In the genomic region with DNA sequence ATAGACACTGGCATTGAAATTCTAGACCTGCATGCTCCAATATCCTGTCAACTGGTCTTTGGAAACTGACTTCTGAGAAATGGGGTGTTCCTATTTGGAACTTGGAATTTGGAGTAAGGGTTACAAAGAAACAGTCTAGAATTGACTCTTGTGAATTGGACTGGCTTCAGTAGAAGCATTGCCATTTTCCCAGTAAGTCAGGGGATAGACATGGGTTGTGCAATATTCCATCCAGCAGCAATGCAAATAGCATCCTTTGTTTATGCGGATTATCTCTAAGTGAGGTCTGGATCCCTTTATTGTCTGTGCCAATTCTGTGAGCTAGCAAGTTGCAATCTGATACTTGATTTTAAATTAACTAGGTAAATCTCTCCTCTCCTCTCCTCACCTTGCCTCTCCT, we compare ENCODE assay signal across 23 mouse cellular contexts.
"Had no signal": no experiment of that assay in that cellular context is flagged by ENCODE, and none has a peak within 500 bp of the region (broad histone marks: within the 10 kb centered on the region; RNA-seq: fewer than 3 reads in every experiment).

No protein-coding gene starts in this region.

- H3K4me2 ChIP-seq: heart, embryonic 11.5 days; heart, embryonic 13.5 days; heart, embryonic 15.5 days; hindbrain, embryonic 13.5 days; hindbrain, embryonic 15.5 days; limb, embryonic 12.5 days; liver, embryonic 11.5 days had no signal

- DNase-seq: forebrain, postnatal 0 days; gastrocnemius, postnatal 14 days; gastrocnemius, postnatal 36 days; heart, adult 18-20 months; heart, postnatal 14 days; heart, postnatal 36 days; kidney, adult 11 months; kidney, adult 2 months; kidney, postnatal 10 days; kidney, postnatal 25 days; kidney, postnatal 4 days had no signal

- H3K4me1 ChIP-seq: limb, embryonic 10.5 days; limb, embryonic 12.5 days had no signal

- H3K27ac ChIP-seq: heart, embryonic 13.5 days; heart, embryonic 15.5 days; hindbrain, embryonic 13.5 days; hindbrain, embryonic 15.5 days; hindbrain, postnatal 0 days; layer of hippocampus, adult 2 months; left cerebral cortex, adult 2 months; limb, embryonic 10.5 days; limb, embryonic 12.5 days had no signal

- H3K4me3 ChIP-seq: heart, embryonic 13.5 days; heart, embryonic 15.5 days; hindbrain, embryonic 13.5 days; hindbrain, embryonic 15.5 days; layer of hippocampus, adult 2 months; left cerebral cortex, adult 2 months; limb, embryonic 10.5 days; limb, embryonic 12.5 days had no signal

- H3K27me3 ChIP-seq: heart, embryonic 13.5 days; heart, embryonic 15.5 days; hindbrain, embryonic 13.5 days; hindbrain, embryonic 15.5 days; limb, embryonic 12.5 days had no signal

- H3K9me3 ChIP-seq: heart, embryonic 13.5 days; heart, embryonic 15.5 days; hindbrain, embryonic 13.5 days; hindbrain, embryonic 15.5 days; limb, embryonic 10.5 days; limb, embryonic 12.5 days had no signal

- H3K9ac ChIP-seq: forebrain, postnatal 0 days; heart, embryonic 13.5 days; heart, embryonic 15.5 days; hindbrain, embryonic 13.5 days; hindbrain, embryonic 15.5 days; limb, embryonic 12.5 days had no signal

- ATAC-seq: forebrain, postnatal 0 days; hindbrain, postnatal 0 days; intestine, embryonic 16.5 days had no signal

- H3K36me3 ChIP-seq: heart, embryonic 13.5 days; heart, embryonic 15.5 days; hindbrain, embryonic 13.5 days; hindbrain, embryonic 15.5 days; limb, embryonic 10.5 days; limb, embryonic 12.5 days had no signal
